20 mouse cellular contexts compared by ENCODE assay signal in the genomic region with DNA sequence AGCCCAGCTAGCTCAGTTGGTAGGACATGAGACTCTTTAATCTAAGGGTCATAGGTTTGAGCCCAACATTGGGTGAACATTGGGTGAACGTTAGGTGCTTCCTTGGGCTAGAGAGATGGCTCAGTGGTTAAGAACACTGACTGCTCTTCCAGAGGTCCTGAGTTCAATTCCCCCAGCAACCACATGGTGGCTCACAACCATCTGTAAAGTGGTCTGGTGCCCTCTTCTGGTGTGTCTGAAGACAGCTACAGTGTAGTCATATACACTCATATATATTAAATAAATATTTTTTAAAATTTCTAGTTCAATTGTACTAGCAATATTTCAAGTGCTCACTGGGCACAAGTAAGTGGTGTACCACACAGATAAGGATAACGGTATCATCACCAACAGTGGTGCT. TPM values are rescaled to one million over a fixed set of nuclear protein-coding genes. Genes with fewer than 3 reads are reported as not detected.
DNase-seq lines count a peak whose midpoint lies in the region; ATAC-seq and TF ChIP-seq lines count a peak whose summit lies in the region.
"Had no signal": no experiment of that assay in that cellular context is flagged by ENCODE, and none has a peak within 500 bp of the region (broad histone marks: within the 10 kb centered on the region; RNA-seq: fewer than 3 reads in every experiment).

No protein-coding gene starts in this region.

- peak; percentile 36 for TF ChIP-seq CTCF in gastrocnemius, adult 2 months (IDR thresholded peaks at IDR 0.05)
- peak; percentile 35 for TF ChIP-seq CTCF in left cerebral cortex, adult 2 months (IDR thresholded peaks at IDR 0.05)
- TF ChIP-seq CTCF in thymus, adult 2 months (IDR thresholded peaks at IDR 0.05; ENCODE audit: borderline replicate concordance, control insufficient read depth, extremely low read depth, insufficient read depth, low read length, poor library complexity): no peak
- TF ChIP-seq CTCF in Patski (IDR thresholded peaks at IDR 0.05): peak; percentile 68

- intact Hi-C loops in gastrocnemius, adult 2 months (cut with DNase I): no loop called here
- intact Hi-C loops in left cerebral cortex, adult 2 months (cut with DNase I): no loop called here

- in situ Hi-C loops in Patski (cut with MboI; ENCODE audit: low pct_unique_long_range_greater_than_20kb): no loop called here

- WGBS in thymus, adult 2 months: 95% methylated on average over 2 of the region's 2 CpGs

- POLR2A ChIA-PET in Patski (lab: Charles Lee): no interaction called here

- DNase-seq in gastrocnemius, adult 2 months: no peak
- DNase-seq in gastrocnemius, postnatal 10 days: no peak
- DNase-seq in left cerebral cortex, adult 2 months (ENCODE audit: extremely low spot score in 1 of 2, low spot score in 2 of 2): no peak
- DNase-seq in left cerebral cortex, adult 9 months (ENCODE audit: low spot score in 2 of 2): no peak
- peak; percentile 24 for DNase-seq in thymus, adult 2 months
- no peak for DNase-seq in thymus, adult 18-20 months
- DNase-seq in Patski (ENCODE audit: low read depth, low spot score): no peak
- DNase-seq in right cerebral cortex, postnatal 14 days: no peak
- DNase-seq: adrenal gland, postnatal 10 days; cerebellum, postnatal 36 days; heart, adult 18-20 months; heart, postnatal 4 days; kidney, adult 18-20 months; lung, adult 18-20 months; retina, postnatal 1 day; right cerebral cortex, postnatal 4 days had no signal

- no peak for ATAC-seq in Patski
- ATAC-seq: hindbrain, embryonic 16.5 days had no signal

- TF ChIP-seq POLR2A in thymus, adult 2 months (IDR thresholded peaks at IDR 0.05; ENCODE audit: control insufficient read depth, extremely low read depth, insufficient read depth, low read length, poor library complexity): no peak

- no peaks in the 10 kb centered on the region for H3K36me3 ChIP-seq in thymus, adult 2 months (ENCODE audit: control insufficient read depth, insufficient read depth, low read length)
- H3K36me3 ChIP-seq: forebrain, embryonic 10.5 days; limb, embryonic 12.5 days had no signal

- CTCF ChIA-PET in Patski (lab: Charles Lee): interaction anchor here (1.2 to 1.8 kb wide), 3 partner anchors 9 to 116 kb away, joined by 3 to 6 read pairs (median 5); partner anchors contain the start of gene Rwdd3

- no peak overlapping the region for H3K4me3 ChIP-seq in gastrocnemius, adult 2 months
- no peak overlapping the region for H3K4me3 ChIP-seq in left cerebral cortex, adult 2 months
- no peak overlapping the region for H3K4me3 ChIP-seq in thymus, adult 2 months (ENCODE audit: control insufficient read depth, insufficient read depth, low read length)
- H3K4me3 ChIP-seq: forebrain, embryonic 10.5 days; limb, embryonic 12.5 days had no signal

- no peaks in the 10 kb centered on the region for H3K4me1 ChIP-seq in thymus, adult 2 months (replicated peaks; ENCODE audit: control insufficient read depth, insufficient read depth, low read length)

- no peaks in the 10 kb centered on the region for H3K27me3 ChIP-seq in thymus, adult 2 months (ENCODE audit: control insufficient read depth, insufficient read depth, low read length)
- H3K27me3 ChIP-seq in Patski: no peaks in the 10 kb centered on the region
- H3K27me3 ChIP-seq: limb, embryonic 12.5 days had no signal

- no peak overlapping the region for H3K27ac ChIP-seq in gastrocnemius, adult 2 months
- no peak overlapping the region for H3K27ac ChIP-seq in left cerebral cortex, adult 2 months
- no peak overlapping the region for H3K27ac ChIP-seq in thymus, adult 2 months (ENCODE audit: control insufficient read depth, insufficient read depth, low read length)
- H3K27ac ChIP-seq: forebrain, embryonic 10.5 days; limb, embryonic 12.5 days; macrophage had no signal

RNA-seq across cellular contexts. Expression of gene Tmem56, which starts 4.3 kb away (rescaled TPM):
- 10 to 100 TPM; 44.5 to 47.4 TPM for total RNA-seq in gastrocnemius, adult 2 months (2021)
- total RNA-seq in gastrocnemius, postnatal 10 days (2021): 1 to 10 TPM; 5.7 to 6.4 TPM
- 10 to 100 TPM; 46.6 to 51.7 TPM for total RNA-seq in left cerebral cortex, adult 2 months (2021)
- polyA plus RNA-seq in thymus, adult 2 months (2012; rRNA removed): 0.18 and 0.20 TPM in 2 replicates
- polyA plus RNA-seq in Patski (2021): 0.10 TPM
- polyA plus RNA-seq: macrophage had no signal

RNA-seq across cellular contexts. Expression of gene Alg14, which starts 4.4 kb away (rescaled TPM):
- total RNA-seq in gastrocnemius, adult 2 months (2021): 1 to 10 TPM; 7.5 to 7.7 TPM
- total RNA-seq in gastrocnemius, postnatal 10 days (2021): 10 to 100 TPM; 11.0 to 12.1 TPM
- total RNA-seq in left cerebral cortex, adult 2 months (2021): 10 to 100 TPM; 13.9 to 15.6 TPM
- polyA plus RNA-seq in thymus, adult 2 months (2012; rRNA removed): 11.8 and 14.5 TPM in 2 replicates
- 53.5 TPM for polyA plus RNA-seq in Patski (2021)

Comparison
In these comparisons a context has a peak if more than half of its experiments do, and no peak if none do; other contexts are left out.
1. RNA of gene Tmem56, which starts 4.3 kb away (total RNA-seq): 46.6 to 51.7 TPM in left cerebral cortex, adult 2 months and 44.5 to 47.4 TPM in gastrocnemius, adult 2 months; 5.7 to 6.4 TPM in gastrocnemius, postnatal 10 days; every median in the first group is over 4 times any median in the second.